Mouse (Mus musculus): ENCODE data around the gene Hcar1. TPM values are rescaled to one million over a fixed set of nuclear protein-coding genes. Genes with fewer than 3 reads are reported as not detected.

Gene Hcar1
- 1 to 10 TPM; 3.4 to 8.4 (median 7.0) TPM for total RNA-seq (2022)

- peak; percentile 19 for DNase-seq
Observed at GRCm38 (mm10) chr5:123879928-123880327, at the start of gene Hcar1. Gene Hcar1 (minus strand): TSS chr5:123880020.

DNA sequence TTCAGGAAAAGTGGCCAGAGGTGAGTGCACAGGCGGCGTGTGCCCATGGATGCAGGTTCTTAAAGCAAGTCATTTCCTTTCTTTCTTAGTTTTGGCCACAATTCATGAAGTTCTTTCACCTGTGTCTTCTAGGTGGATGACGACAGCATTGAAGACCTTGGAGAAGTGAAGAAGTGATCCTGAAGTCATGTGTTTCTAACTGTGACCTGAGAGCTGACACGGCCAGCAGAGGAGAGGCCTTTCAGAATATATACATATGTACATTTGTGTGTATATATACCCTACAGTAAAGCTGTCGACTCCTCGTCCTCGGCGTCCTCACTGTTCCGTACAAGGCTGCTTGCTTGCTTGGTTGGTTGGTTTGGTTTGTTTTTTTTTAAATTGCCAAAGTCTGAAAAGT lies 47.3 kb upstream of the Hcar1 start, which contains the start of gene Gm43518:
TSS of gene Gm43518 (plus strand) at position 301 of the 400 bp plus-strand sequence.
- DNase-seq = no peak

GRCm38 (mm10) chr5:123922112-123922511 lies 42.3 kb upstream of the Hcar1 start:
- no peak for DNase-seq

- peak; percentile 37 for DNase-seq
Observed at GRCm38 (mm10) chr5:123914852-123915251, 35.0 kb upstream of the Hcar1 start.

DNA sequence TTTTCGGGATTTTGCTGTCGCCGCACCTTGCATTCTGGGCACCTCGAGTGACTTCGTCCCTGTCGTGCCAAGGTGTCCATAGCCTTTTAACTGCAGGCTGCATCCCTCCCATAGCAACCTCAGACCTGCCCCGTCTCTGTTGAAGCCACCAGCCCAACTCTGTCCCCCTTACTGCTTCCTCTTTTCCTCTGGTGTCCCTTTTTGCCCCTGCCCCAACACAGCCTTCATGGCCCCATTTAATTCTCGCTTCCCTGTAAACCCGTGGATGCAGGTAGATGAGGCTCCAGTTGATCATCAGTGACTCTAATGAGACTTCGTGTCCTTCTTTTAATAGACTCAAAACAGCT lies 27.8 kb upstream of the Hcar1 start:
- no peak for DNase-seq

DNA sequence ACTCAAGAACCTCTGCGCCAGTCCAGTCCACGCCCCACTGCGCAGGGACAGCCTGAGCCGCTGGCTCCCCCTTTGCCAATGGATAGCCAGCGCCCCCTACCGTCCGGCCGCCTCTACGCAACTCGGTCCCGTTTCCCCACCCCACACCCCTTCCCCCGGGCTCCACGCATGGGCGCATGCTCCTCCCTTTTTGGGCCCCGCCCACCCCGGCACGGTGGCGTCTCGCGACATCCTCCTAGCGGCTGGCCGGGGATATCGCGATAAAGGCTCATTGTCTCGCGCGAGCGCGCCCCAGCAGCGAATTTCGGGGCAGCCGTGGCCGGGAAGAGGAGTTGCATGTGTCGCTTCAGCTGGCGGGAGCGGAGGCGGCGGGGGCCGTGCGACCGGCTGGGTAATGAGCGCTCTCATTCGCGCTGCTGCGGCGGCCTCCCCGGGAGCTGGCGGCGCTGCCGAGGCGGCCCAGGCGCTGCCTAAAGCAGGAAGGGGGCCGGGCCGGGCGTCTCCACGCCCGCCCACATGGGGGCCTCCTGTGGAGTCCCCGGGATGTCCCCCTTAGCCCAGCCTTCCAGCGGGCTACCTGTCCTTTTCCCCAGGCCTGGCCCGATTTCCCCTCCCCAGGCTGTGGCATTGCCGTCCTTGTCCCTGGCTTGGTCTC lies 27.3 kb upstream of the Hcar1 start, which contains the start of gene Denr:
TSS of gene Denr (plus strand) at position 200 of the 655 bp plus-strand sequence.
- peak; percentile 97 for DNase-seq

GRCm38 (mm10) chr5:123906146-123906975 lies 26.5 kb upstream of the Hcar1 start:
- no peak for DNase-seq

DNA sequence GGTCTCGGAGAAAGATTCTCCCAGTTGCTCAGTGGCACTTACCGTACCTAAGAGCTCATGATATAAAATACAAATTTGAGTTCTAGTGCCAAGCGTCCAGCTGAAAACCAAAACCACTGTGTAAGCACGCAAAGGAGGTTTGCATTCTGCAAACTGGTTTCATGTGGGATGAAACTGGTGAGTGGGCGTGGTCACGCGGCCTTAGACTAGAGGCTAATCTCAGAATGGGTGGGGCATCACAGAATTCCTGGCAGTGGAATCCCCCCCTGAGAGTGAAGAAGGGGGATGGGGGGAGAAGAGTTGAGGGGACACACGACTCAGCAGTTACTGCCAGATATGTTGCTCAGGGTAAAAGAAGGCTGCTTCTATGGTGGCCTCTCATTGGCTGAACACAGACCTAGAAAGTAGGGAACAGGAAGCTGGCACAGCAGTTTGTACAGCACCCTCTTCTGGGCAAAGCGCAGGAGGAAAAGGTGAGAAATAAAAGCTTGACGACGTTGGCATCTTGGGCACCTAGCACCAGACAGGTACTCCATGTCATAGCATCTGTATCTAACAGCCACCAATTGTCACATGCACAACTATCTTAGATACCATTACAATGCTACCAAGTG lies 24.3 kb upstream of the Hcar1 start:
- no peak for DNase-seq

DNA sequence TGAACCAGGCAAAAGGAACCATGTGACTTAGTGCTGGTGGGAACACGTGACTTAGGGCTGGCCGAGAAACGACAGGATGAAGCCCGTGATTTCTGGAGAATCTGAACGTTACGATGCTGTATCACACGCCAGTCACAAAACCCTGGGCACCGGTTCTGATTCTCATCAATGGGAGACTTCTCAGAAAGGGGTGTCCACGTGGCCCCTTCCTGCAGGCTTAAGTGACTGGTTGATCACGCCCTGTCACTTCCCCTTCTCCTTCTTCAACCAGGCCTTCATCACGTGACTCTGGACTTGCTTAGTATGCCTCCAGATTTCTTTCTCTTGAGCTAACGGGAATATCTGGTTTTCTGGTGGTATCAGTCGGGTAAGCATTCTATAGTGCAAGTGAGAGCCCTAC lies 17.5 kb upstream of the Hcar1 start:
- DNase-seq = no peak

- no peak for DNase-seq
Observed at GRCm38 (mm10) chr5:123896395-123896794, 16.6 kb upstream of the Hcar1 start.

DNA sequence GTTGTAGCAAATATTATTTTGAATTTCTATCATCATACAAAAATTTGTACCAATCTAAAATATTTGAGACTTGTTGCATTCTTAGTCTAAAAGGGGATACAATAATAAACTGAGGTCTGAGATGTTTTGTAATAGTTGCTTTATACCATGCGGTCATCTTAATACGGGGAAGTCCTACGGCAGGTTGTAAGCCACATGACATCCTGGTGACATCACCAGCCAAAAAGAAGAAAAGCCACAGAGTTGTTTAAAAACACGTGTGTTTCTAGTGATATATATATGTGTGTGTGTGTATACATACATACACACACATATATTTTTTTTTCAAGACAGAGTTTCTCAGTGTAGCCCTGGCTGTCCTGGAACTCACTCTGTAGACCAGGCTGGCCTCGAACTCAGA lies 13.7 kb upstream of the Hcar1 start:
- no peak for DNase-seq

GRCm38 (mm10) chr5:123891669-123892068 lies 11.8 kb upstream of the Hcar1 start:
- DNase-seq = no peak

DNA sequence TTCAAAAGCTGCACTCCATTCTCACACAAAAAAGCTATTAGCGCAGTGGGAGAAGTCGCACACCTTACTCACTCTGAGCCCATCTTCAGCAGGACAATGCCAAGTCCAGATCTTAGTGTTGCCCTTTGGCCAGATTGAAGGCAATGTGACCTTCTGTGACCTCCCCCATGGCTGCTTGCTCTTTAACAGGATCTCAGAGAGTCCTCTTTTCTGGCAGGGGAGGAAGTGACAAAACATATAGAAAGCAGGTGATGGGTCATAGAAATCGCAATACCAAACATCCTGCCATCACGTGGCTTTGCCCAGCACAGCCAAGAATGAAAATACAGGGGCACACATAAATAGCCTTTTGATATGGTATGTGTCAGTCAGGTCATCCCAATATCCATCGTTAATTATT lies 11.2 kb upstream of the Hcar1 start:
- no peak for DNase-seq

- no peak for DNase-seq
Observed at GRCm38 (mm10) chr5:123890312-123890711, 10.5 kb upstream of the Hcar1 start.

DNA sequence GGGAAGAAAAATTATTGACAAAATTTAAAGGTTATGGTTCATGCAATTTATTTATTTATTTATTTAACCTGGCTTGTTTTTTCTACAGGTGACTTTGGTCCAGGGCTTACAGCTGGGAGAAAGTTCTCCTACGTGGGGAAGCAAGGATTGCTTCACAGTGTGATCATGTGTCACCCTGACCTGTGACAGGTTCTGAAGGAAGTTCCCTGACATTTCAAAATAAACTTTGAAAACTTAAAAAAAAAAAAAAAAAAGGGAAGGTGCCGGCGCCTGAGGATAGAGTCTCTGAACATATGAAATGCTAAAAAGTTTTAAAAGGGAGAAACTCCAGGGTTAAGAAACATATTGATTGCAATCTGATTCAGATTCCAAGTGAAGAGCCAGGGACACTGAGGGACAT lies 6.5 kb upstream of the Hcar1 start:
- no peak for DNase-seq

DNA sequence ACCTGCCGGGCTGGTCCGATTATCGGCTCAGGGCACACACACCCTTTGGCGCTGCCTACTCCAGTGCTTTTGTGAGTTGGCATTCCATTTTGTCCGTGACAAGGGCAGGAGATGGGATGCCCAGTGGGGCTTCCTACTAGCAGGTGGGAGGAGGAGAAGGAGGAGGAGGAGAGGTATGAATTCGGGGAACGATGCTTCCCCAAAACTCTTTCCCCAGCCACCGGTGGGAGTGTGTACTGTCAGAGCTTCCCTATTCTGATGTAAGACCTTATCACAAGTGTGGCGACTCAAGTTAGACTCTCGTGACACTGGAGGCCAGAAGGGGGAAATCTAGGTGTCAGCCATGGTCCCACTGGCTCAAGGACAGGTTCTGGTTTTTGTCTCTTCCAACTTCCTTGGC lies 4.5 kb upstream of the Hcar1 start:
- DNase-seq = no peak

- DNase-seq = no peak
Observed at GRCm38 (mm10) chr5:123883891-123884290, 4.1 kb upstream of the Hcar1 start.

- no peak for DNase-seq
Observed at GRCm38 (mm10) chr5:123880778-123881177, 958 bp upstream of the Hcar1 start.

DNA sequence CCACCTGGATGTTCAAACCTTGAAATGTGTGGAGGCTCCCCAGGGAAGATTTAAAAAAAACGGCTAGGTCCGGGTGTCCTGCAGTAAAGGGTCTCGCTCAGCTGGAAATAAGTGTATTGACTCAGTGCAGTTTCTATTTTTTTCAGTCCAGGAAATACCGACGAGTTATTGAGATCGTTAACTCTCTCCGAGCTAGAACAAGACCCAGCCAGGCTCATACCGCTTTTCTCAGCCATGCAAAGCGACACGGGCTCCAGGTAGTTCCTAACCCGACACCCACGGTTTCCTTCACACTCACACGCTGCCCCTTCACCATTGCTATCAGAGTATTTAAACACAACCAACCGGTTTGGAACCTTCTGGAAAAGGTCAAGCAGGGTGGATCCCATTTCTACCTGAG lies 1.8 kb downstream of the Hcar1 start:
- DNase-seq = no peak

DNA sequence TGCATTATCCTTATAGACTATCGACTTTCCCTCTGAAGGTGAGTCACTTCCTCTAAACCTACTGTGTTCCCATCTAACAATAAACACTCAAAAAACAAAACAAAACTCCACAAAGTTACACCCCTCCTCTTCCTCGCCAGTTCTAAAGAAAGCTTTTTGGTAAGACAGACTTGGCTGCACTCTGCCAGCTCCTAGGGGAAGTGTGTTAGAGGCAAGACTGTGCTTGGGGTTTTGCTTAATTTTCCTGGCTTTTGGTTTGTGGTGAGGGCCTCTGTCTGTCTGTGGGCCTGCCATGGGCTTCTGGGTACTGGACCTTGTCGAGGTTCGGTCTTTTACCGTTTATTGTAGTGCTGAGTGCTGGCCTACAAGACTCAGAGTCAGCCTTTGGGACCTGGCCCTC lies 5.6 kb downstream of the Hcar1 start:
- DNase-seq = no peak

GRCm38 (mm10) chr5:123869615-123870014 lies 10.2 kb downstream of the Hcar1 start:
- no peak for DNase-seq

DNA sequence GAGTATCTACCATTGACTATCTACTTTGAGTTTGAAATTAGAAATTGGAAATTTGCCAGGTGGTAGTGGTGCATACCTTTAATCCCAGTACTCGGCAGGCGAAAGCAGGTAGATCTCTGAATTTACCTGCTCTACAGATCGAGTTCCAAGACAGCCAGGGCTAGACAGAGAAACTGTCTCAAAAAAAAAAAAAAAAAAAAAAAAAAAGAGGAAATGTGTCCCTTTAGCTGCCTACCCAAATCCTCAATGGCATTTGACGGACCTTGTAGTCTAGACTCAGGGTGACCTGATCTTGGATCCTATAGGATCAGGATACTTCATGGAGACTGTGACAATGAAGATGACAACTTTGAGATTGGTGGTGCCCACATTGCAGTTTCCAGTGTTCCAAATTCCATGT lies 13.4 kb downstream of the Hcar1 start:
- no peak for DNase-seq

DNA sequence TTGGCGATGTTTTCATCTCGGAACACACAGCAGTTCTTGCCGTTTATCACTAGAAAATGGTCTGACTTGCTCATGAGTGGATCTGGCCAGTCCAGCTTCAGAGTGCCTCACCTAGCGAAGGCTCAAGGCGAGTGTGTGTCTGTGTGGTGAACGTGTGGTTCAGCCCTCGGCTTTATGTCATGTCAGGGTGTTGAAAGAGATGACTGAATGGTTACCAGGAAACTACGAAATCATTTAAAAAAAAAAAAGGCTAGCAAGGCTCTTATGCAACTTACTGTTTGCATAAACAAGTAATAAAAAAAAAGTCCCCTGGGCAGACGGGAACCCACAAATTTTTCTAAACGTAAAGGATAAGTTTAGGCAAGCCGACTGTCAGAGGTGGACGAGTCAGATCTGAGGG lies 14.5 kb downstream of the Hcar1 start, which contains the start of gene Hcar2:
TSS of gene Hcar2 (minus strand) at position 135 of the 400 bp plus-strand sequence.
- DNase-seq = no peak
